Mouse (Mus musculus): ENCODE data around the gene Mrpl35. TPM values are rescaled to one million over a fixed set of nuclear protein-coding genes. Genes with fewer than 3 reads are reported as not detected.

Mrpl35 gene
- polyA plus RNA-seq (2014; fragmentation: Illumina TruSeq; extraction: RNeasy Lipid Tissue Mini Kit (QIAGEN cat#74804); ENCODE audit: low read depth, low replicate concordance), result 44.1 TPM

DNA sequence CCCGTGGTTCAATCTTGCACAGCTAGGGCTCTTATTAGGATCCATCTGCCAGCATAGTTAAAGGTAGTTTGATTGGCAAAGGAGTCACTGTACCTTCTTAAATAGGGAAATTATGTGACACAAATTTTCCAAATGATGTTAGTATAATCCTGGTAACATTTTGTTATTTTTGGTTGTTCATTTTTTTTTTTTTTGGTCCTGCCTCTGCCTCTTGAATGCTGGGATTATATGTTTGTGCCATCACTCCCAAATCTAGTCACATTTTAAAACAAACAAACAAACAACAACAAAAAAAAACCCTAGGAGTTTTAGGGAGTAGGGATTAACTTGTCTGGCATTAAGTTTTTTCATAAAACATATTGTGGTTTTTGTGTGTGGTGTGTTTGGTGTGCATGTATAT lies at the start of gene Mrpl35:
TSS of gene Mrpl35 (minus strand) at position 101 of the 400 bp plus-strand sequence.

DNA sequence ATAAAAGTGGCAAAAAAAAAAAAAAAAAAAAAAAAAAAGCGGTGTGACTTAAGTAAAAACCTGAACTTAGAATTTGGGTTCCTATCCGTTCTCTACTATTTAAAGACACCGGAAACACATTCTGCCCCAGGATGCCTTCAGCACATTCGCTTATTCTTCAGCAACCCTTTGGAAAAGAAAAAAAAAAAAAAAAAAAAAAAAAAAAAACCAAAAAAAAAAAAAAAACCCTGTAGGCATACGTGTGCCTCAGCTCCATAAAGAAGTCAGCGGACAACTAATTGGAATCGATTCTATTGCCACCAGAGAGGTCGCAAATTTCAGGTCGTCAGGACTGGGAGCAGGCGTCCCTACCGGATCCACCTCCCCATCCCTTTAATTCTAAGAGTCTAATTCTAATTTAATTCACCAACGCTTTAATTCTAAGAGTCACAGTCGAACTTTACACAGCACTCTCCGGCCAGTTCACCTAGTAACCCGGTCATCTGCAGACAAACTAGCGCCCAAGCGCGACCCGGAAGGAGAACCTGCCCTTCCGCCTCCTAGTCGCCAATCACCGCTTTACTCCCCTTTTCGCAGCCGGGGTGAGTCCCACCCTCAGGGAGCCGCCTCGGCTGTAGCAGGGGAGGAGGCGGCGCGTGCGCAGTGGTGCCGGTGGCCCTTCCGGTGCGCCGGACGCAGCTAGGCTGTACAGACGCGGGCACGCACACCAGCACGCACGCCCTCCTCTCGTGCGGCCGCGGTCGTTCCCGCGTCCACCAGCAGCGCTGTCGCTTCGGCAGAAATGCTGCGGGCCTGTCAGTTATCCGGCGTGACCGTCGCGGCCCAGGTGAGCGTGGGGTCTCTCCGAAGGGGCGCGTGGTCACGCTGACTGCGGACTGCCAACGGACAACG lies 4.2 kb upstream of the Mrpl35 start, which contains the start of gene Immt:
TSS of gene Immt (plus strand) at position 642 of the 891 bp plus-strand sequence.

Other genes starting within 250 kb of the Mrpl35 start
- 22.0 TPM for gene Kdm3a, start 194.0 kb downstream of the Mrpl35 start, polyA plus RNA-seq (2014; fragmentation: Illumina TruSeq; extraction: RNeasy Lipid Tissue Mini Kit (QIAGEN cat#74804); ENCODE audit: low read depth, low replicate concordance)
- gene Reep1, start 119.4 kb downstream of the Mrpl35 start, polyA plus RNA-seq (2014; fragmentation: Illumina TruSeq; extraction: RNeasy Lipid Tissue Mini Kit (QIAGEN cat#74804); ENCODE audit: low read depth, low replicate concordance), result 17.6 TPM
- gene Immt, start 4.4 kb upstream of the Mrpl35 start, polyA plus RNA-seq (2014; fragmentation: Illumina TruSeq; extraction: RNeasy Lipid Tissue Mini Kit (QIAGEN cat#74804); ENCODE audit: low read depth, low replicate concordance), result 574 TPM
- gene Ptcd3, start 81.8 kb upstream of the Mrpl35 start, polyA plus RNA-seq (2014; fragmentation: Illumina TruSeq; extraction: RNeasy Lipid Tissue Mini Kit (QIAGEN cat#74804); ENCODE audit: low read depth, low replicate concordance), result 124 TPM
- gene Polr1a, start 82.1 kb upstream of the Mrpl35 start, polyA plus RNA-seq (2014; fragmentation: Illumina TruSeq; extraction: RNeasy Lipid Tissue Mini Kit (QIAGEN cat#74804); ENCODE audit: low read depth, low replicate concordance), result 34.4 TPM